Mouse (Mus musculus) ES-Bruce4 (cell line): ENCODE results near the gene Bbs2.

Experiments
- CTCF ChIP-seq: IDR thresholded peaks from one replicate; pipeline ENCODE4 v1.8.1; 2011; ENCODE audit warnings: low read depth, low read length
- EP300 ChIP-seq: IDR thresholded peaks from 2 replicates; pipeline ENCODE4 v1.6.1; 2011; ENCODE audit warnings: low read depth, low read length; ENCODE audit not compliant: insufficient read depth
- POLR2A ChIP-seq: IDR thresholded peaks from one replicate; pipeline ENCODE4 v1.8.1; 2011; ENCODE audit warnings: low read length; ENCODE audit not compliant: insufficient read depth

DNA sequence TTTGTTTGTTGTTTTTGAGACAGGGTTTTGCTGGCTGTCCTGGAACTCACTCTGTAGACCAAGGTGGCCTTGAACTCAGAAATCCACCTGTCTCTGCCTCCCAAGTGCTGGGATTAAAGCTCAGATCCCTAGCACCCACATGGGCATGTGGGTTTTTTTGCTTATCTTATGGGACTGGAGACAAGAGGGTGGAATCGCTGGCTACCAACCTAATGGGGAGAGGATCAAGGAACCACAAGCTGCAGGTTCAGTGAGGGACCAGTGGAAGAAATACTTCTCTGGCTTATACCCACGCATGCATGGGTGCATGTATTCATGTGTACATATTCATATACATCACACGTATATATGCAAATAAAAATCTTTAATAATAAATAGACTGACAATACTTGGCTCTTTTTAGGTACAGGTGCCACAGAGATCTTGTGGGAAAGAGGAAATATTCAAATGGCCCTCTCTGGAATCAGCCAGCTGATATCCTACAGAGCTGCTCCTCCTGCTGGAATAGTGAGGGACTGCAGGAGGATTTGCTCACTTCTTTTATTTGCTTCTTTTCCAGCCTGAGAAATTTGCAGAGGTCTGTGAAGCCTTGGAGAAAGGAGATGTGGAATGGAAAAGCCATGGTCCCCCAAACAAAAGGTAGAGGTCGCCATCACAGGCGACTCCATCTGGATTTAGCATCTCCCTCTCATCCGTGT lies 41.4 kb downstream of the Bbs2 start:
- TF ChIP-seq POLR2A, result no peak
- TF ChIP-seq EP300, result no peak
- no peak for TF ChIP-seq CTCF
